In the genomic region with DNA sequence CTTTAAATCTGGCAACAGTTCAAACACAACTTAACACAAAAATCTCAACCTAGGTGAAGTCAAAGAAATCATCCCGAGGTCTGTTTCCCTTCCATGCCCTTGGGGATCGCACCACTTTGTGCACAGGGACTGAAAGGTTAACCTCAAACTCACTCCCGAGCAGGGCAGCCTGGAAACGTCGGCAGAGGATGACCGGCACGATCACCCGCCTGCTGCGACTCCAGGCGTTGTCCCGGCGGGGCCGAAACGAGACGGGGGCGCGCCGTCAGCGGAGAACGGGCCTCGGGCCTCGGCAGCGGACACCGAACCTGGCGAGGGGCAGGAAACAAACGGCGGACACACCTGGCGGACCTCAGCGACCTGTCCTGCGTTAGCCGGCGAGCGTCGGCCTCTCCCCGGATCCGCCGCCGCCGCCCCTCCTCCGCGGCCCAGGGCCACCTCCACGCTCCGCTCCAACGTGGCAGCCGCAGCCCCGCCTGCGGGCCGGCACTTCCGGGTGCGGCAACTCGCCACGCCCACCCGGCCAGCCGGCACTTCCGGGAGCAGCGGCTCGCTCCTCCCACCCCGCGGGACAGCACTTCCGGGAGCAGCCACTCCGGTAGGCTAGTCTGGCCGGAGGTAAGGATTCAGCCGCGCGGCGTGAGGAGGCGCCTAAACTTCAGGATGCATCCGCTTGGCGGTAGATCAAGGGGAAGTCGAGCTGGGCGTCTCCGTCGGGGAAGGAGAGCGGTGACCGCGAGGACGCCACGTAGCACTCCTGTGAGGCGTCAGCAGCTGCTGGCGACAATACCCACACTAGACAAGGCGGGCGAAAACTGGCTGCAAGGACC, we compare ENCODE assay signal across 8 mouse cellular contexts. TPM values are rescaled to one million over a fixed set of nuclear protein-coding genes. Genes with fewer than 3 reads are reported as not detected.
DNase-seq lines count a peak whose midpoint lies in the region; ATAC-seq and TF ChIP-seq lines count a peak whose summit lies in the region.

Gene Sec31a (minus strand): TSS at position 474 of the 830 bp plus-strand sequence.

- ATAC-seq in activated CD4-positive, CD25-positive, alpha-beta regulatory T cell, adult 4 months = peak; percentile 92
- peak; percentile 94 for ATAC-seq in megakaryocyte progenitor cell, adult 5-6 weeks (replicated peaks; ENCODE audit: poor library complexity)

- peak; percentile 98 for DNase-seq in gastrocnemius, postnatal 10 days
- peak; percentile 96 for DNase-seq in induced T-regulatory cell, adult 2 months (ENCODE audit: low read depth)
- DNase-seq in left cerebral cortex, adult 9 months (ENCODE audit: low spot score in 2 of 2) = peak; percentile 94 to 97
- DNase-seq in right cerebral cortex, postnatal 14 days = peak; percentile 97
- DNase-seq in urinary bladder, postnatal 36 days (ENCODE audit: low spot score in 2 of 2) = peak; percentile 98

- H3K4me1 ChIP-seq in cortical plate, adult 2 months (ENCODE audit: control insufficient read depth, insufficient read depth, low read length) = peaks cover 4% of the 10 kb centered on the region; the same call in 1 of the 2 replicates

- peak within 1 kb of the TSS; percentile 47; the same call in 1 of the 2 replicates for H3K27ac ChIP-seq in cortical plate, adult 2 months (ENCODE audit: insufficient read depth, low read length)

- TF ChIP-seq POLR2A in cortical plate, adult 2 months (IDR thresholded peaks at IDR 0.05; ENCODE audit: extremely low read depth, insufficient read depth, low read length) = peak; percentile 89

- no peak for TF ChIP-seq CTCF in cortical plate, adult 2 months (IDR thresholded peaks at IDR 0.05; ENCODE audit: extremely low read depth, insufficient read depth, low read length)

- peak within 1 kb of the TSS; percentile 73 for H3K4me3 ChIP-seq in cortical plate, adult 2 months (ENCODE audit: insufficient read depth, low read length)

RNA-seq across cellular contexts. Expression of gene Sec31a, which starts in this region (rescaled TPM):
- 100 to 1,000 TPM in 1 of 2 experiments, 10 to 100 TPM in 1; 63.3 to 105 TPM for polyA plus RNA-seq in activated CD4-positive, CD25-positive, alpha-beta regulatory T cell, adult 4 months (2017; shearing (Covaris generic))
- polyA plus RNA-seq in cortical plate, adult 2 months (2012; rRNA removed) = 106 and 113 TPM in 2 replicates
- 100 to 1,000 TPM in 1 of 2 experiments, 10 to 100 TPM in 1; 95.9 to 124 TPM for total RNA-seq in gastrocnemius, postnatal 10 days (2021)
- total RNA-seq in megakaryocyte progenitor cell, adult 5-6 weeks (2015) = 158 and 166 TPM in 2 replicates
- 125 and 137 TPM in 2 replicates for total RNA-seq in megakaryocyte progenitor cell, adult 5-6 weeks (2017)

Comparison
In these comparisons a context has a peak if more than half of its experiments do, and no peak if none do; other contexts are left out.
1. Peak in every context shown above with its lines: DNase-seq, ATAC-seq, H3K4me3 ChIP-seq and H3K27ac ChIP-seq.